Mouse (Mus musculus): ENCODE data around the gene Ypel1. TPM values are rescaled to one million over a fixed set of nuclear protein-coding genes. Genes with fewer than 3 reads are reported as not detected.

Ypel1 gene
- polyA plus RNA-seq, 1 experiment from 2014 or later = 23.2 TPM

- peak within 1 kb of the TSS; percentile 12; the same call in 1 of the 2 replicates for H3K27ac ChIP-seq (ENCODE audit: low read length)
- peak; percentile 99 for ATAC-seq (ENCODE audit: low read depth)
Measured at GRCm38 (mm10) chr16:17132089-17132905, 62.8 kb downstream of the Ypel1 start, which contains the start of gene Sdf2l1. Gene Sdf2l1, minus strand, starts transcription at chr16:17132383.

DNA sequence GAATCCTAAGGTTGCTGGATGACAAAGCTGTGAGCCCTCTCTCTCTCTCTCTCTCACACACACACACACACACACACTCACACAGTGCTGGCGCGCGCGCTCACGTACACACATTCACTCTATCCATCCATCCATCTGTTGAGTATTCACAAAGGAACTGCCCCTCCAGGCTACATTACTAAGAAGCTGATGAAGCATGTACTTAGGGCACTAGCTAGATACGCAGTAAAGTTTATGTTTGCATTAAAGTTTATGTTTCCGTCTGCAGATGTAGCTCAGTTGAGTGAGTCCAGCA is 63.4 kb downstream of the Ypel1 start:
- H3K4me1 ChIP-seq (replicated peaks; ENCODE audit: control insufficient read depth, insufficient read depth, low read length) = peaks cover 16% of the 10 kb centered on the region
- no peaks in the 10 kb centered on the region for H3K27me3 ChIP-seq (ENCODE audit: control insufficient read depth, insufficient read depth, low read depth, low read length)
- no peaks in the 10 kb centered on the region for H3K36me3 ChIP-seq (ENCODE audit: control insufficient read depth, insufficient read depth, low read length)
- peak overlapping the region; percentile 52 for H3K4me2 ChIP-seq (ENCODE audit: low read depth, low read length)
- no peak overlapping the region for H3K27ac ChIP-seq (ENCODE audit: low read length)
- H3K4me3 ChIP-seq (ENCODE audit: low read length) = peak overlapping the region; percentile 84
- H3K9ac ChIP-seq (ENCODE audit: low read length) = peak overlapping the region; percentile 27
- H3K9me3 ChIP-seq (ENCODE audit: control insufficient read depth, low read length) = no peaks in the 10 kb centered on the region
- WGBS = 20% methylated on average over 7 of the region's 7 CpGs
- ATAC-seq (ENCODE audit: low read depth) = 0 out of 2 replicates have a peak, but pooled peaks have one; percentile 6

More at GRCm38 (mm10) chr16:17132089-17132905, 62.8 kb downstream of the Ypel1 start, which contains the start of gene Sdf2l1:
- Histone ChIP-seq H3K36me3 (ENCODE audit: control insufficient read depth, insufficient read depth, low read length) (no peaks in the 10 kb centered on the region), H3K27me3 (ENCODE audit: control insufficient read depth, insufficient read depth, low read depth, low read length) (no peaks in the 10 kb centered on the region), H3K4me1 (replicated peaks; ENCODE audit: control insufficient read depth, insufficient read depth, low read length) (peaks cover 16% of the 10 kb centered on the region), H3K9me3 (ENCODE audit: control insufficient read depth, low read length) (no peaks in the 10 kb centered on the region), H3K4me2 (ENCODE audit: low read depth, low read length) (peak within 1 kb of the TSS; percentile 97), H3K4me3 (ENCODE audit: low read length) (peak within 1 kb of the TSS; percentile 84), H3K9ac (ENCODE audit: low read length) (peak within 1 kb of the TSS; percentile 75)
- WGBS = under 1% methylated on average over 47 of the region's 47 CpGs

MicroRNAs encoded within 50 kb of the gene (microRNA counts, 519-probe panel; counts per million panel counts)
- 4,014 counts per million, percentile 81 among the panel's probes with 10 or more counts for microRNA mmu-miR-130b
- 2,924 counts per million, percentile 56 among the panel's probes with 10 or more counts for microRNA mmu-miR-301b

Small RNA genes within 50 kb of the gene (microRNA-seq; reads per million reads assigned to microRNA genes)
- 4,123 reads per million, percentile 89 among the genes with 10 or more reads in this experiment for gene Mir130b
- gene Mir301b = 50.6 reads per million, percentile 43 among the genes with 10 or more reads in this experiment

Other genes with a start within 250 kb of the Ypel1 start
- 8.3 and 11.8 TPM in 2 replicates for gene Spag6l, start 240.2 kb upstream of the Ypel1 start, polyA plus RNA-seq (2015; fragmentation: Nextera tagmentation; extraction: Ambion mirVana)
- 0.41 and 0.93 TPM in 2 replicates for gene Igll1, start 205.7 kb upstream of the Ypel1 start, polyA plus RNA-seq (2015; fragmentation: Nextera tagmentation; extraction: Ambion mirVana)
- 64.1 and 69.5 TPM in 2 replicates for gene Top3b, start 199.0 kb upstream of the Ypel1 start, polyA plus RNA-seq (2015; fragmentation: Nextera tagmentation; extraction: Ambion mirVana)
- 2.6 and 4.7 TPM in 2 replicates for gene Vpreb1, start 198.9 kb upstream of the Ypel1 start, polyA plus RNA-seq (2015; fragmentation: Nextera tagmentation; extraction: Ambion mirVana)
- gene Ppm1f, start 173.2 kb upstream of the Ypel1 start, polyA plus RNA-seq (2015; fragmentation: Nextera tagmentation; extraction: Ambion mirVana) = 37.2 and 38.2 TPM in 2 replicates
- gene Mapk1, start 86.3 kb upstream of the Ypel1 start, polyA plus RNA-seq (2015; fragmentation: Nextera tagmentation; extraction: Ambion mirVana) = 146 and 150 TPM in 2 replicates
- gene Ppil2, start 41.6 kb downstream of the Ypel1 start, polyA plus RNA-seq (2015; fragmentation: Nextera tagmentation; extraction: Ambion mirVana) = 143 and 146 TPM in 2 replicates
- gene 2610318N02Rik, start 55.5 kb downstream of the Ypel1 start, polyA plus RNA-seq (2015; fragmentation: Nextera tagmentation; extraction: Ambion mirVana) = 23.8 and 28.7 TPM in 2 replicates
- gene Sdf2l1, start 62.7 kb downstream of the Ypel1 start, polyA plus RNA-seq (2015; fragmentation: Nextera tagmentation; extraction: Ambion mirVana) = 85.6 and 88.8 TPM in 2 replicates
- 6.1 and 6.2 TPM in 2 replicates for gene Ydjc, start 74.9 kb downstream of the Ypel1 start, polyA plus RNA-seq (2015; fragmentation: Nextera tagmentation; extraction: Ambion mirVana)
- 0.20 and 0.44 TPM in 2 replicates for gene Ccdc116, start 77.5 kb downstream of the Ypel1 start, polyA plus RNA-seq (2015; fragmentation: Nextera tagmentation; extraction: Ambion mirVana)
- gene Ube2l3, start 133.0 kb downstream of the Ypel1 start, polyA plus RNA-seq (2015; fragmentation: Nextera tagmentation; extraction: Ambion mirVana) = 330 and 339 TPM in 2 replicates
- gene Rimbp3, start 138.9 kb downstream of the Ypel1 start, polyA plus RNA-seq (2015; fragmentation: Nextera tagmentation; extraction: Ambion mirVana) = 0.16 and 0.20 TPM in 2 replicates
- 4.1 and 4.5 TPM in 2 replicates for gene Hic2, start 163.9 kb downstream of the Ypel1 start, polyA plus RNA-seq (2015; fragmentation: Nextera tagmentation; extraction: Ambion mirVana)
- 8.5 and 9.7 TPM in 2 replicates for gene Tmem191c, start 206.4 kb downstream of the Ypel1 start, polyA plus RNA-seq (2015; fragmentation: Nextera tagmentation; extraction: Ambion mirVana)